ENCODE assay signal across 17 mouse cellular contexts in the genomic region with DNA sequence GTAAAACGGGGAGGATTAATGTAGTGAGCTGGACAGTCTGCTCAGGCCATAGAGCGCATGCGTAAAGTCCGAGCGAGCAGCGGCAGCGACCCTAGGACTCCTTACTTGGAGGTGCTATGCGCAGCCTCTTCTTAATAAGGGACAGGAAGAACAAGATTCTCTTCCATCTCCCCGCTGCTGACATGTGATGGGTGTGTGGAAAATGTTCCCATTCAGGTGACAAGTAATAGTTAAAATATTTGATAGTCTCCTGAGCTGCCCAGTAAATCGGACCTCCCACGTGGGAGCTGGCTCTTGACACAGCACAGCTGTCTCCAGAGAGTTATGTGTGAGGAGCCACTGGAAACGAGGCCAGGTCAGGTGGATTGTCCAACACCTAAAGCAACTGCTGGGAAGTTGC. TPM values are rescaled to one million over a fixed set of nuclear protein-coding genes. Genes with fewer than 3 reads are reported as not detected.
DNase-seq lines count a peak whose midpoint lies in the region; ATAC-seq and TF ChIP-seq lines count a peak whose summit lies in the region.
"Had no signal": no experiment of that assay in that cellular context is flagged by ENCODE, and none has a peak within 500 bp of the region (broad histone marks: within the 10 kb centered on the region; RNA-seq: fewer than 3 reads in every experiment).

No protein-coding gene starts in this region.

- 0 out of 2 replicates have a peak, but pooled peaks cover 3% of the 10 kb centered on the region for H3K9me3 ChIP-seq in limb, embryonic 12.5 days
- no peaks in the 10 kb centered on the region for H3K9me3 ChIP-seq in limb, embryonic 10.5 days (replicated peaks)
- no peaks in the 10 kb centered on the region for H3K9me3 ChIP-seq in intestine, embryonic 15.5 days
- no peaks in the 10 kb centered on the region for H3K9me3 ChIP-seq in kidney, postnatal 0 days (replicated peaks; ENCODE audit: low read length)
- H3K9me3 ChIP-seq: embryonic facial prominence, embryonic 12.5 days had no signal

- TF ChIP-seq CTCF in kidney, postnatal 0 days (IDR thresholded peaks at IDR 0.05; ENCODE audit: low read depth): no peak

- DNase-seq in limb, embryonic 10.5 days (ENCODE audit: low spot score): no peak
- peak; percentile 83 for DNase-seq in kidney, postnatal 0 days (ENCODE audit: low spot score)
- peak; percentile 16 for DNase-seq in lung, postnatal 14 days
- DNase-seq in frontal cortex, postnatal 25 days (ENCODE audit: low spot score in 2 of 2): no peak
- no peak for DNase-seq in left cerebral cortex, postnatal 14 days (ENCODE audit: low spot score in 2 of 2)
- DNase-seq: adrenal gland, postnatal 36 days; cerebellum, postnatal 36 days; heart, postnatal 4 days; spleen, adult 18-20 months; thymus, adult 2 months had no signal

- 52% methylated on average over 12 of the region's 12 CpGs for WGBS in limb, embryonic 12.5 days
- WGBS in limb, embryonic 10.5 days: 70% methylated on average over 12 of the region's 12 CpGs
- 47% methylated on average over 12 of the region's 12 CpGs for WGBS in intestine, embryonic 15.5 days
- 19% methylated on average over 12 of the region's 12 CpGs for WGBS in kidney, postnatal 0 days

- no peaks in the 10 kb centered on the region for H3K36me3 ChIP-seq in limb, embryonic 12.5 days
- H3K36me3 ChIP-seq in limb, embryonic 10.5 days: no peaks in the 10 kb centered on the region
- H3K36me3 ChIP-seq in intestine, embryonic 15.5 days: no peaks in the 10 kb centered on the region
- no peaks in the 10 kb centered on the region for H3K36me3 ChIP-seq in kidney, postnatal 0 days (ENCODE audit: insufficient read depth, low read length)
- H3K36me3 ChIP-seq: embryonic facial prominence, embryonic 12.5 days; neural tube, embryonic 13.5 days had no signal

- peaks cover 5% of the 10 kb centered on the region for H3K4me1 ChIP-seq in limb, embryonic 12.5 days (replicated peaks)
- peaks cover 7% of the 10 kb centered on the region; the same call in 1 of the 2 replicates for H3K4me1 ChIP-seq in limb, embryonic 10.5 days
- no peaks in the 10 kb centered on the region for H3K4me1 ChIP-seq in intestine, embryonic 15.5 days (replicated peaks)
- H3K4me1 ChIP-seq in kidney, postnatal 0 days (replicated peaks; ENCODE audit: insufficient read depth, low read length): peaks cover 9% of the 10 kb centered on the region; the same call in 1 of the 2 replicates
- H3K4me1 ChIP-seq: embryonic facial prominence, embryonic 12.5 days; neural tube, embryonic 13.5 days had no signal

- intact Hi-C loops in left cerebral cortex, postnatal 14 days (cut with DNase I): no loop called here

- H3K27ac ChIP-seq in limb, embryonic 12.5 days: no peak overlapping the region
- H3K27ac ChIP-seq in limb, embryonic 10.5 days: no peak overlapping the region
- 0 out of 2 replicates have a peak overlapping the region, but pooled peaks have one; percentile 13 for H3K27ac ChIP-seq in intestine, embryonic 15.5 days
- H3K27ac ChIP-seq in kidney, postnatal 0 days: no peak overlapping the region
- H3K27ac ChIP-seq: embryonic facial prominence, embryonic 12.5 days; macrophage; neural tube, embryonic 13.5 days had no signal

- 0 out of 2 replicates have a peak overlapping the region, but pooled peaks have one; percentile 10 for H3K4me2 ChIP-seq in limb, embryonic 12.5 days
- peak overlapping the region; percentile 44 for H3K4me2 ChIP-seq in intestine, embryonic 15.5 days (replicated peaks)
- peak overlapping the region; percentile 48 for H3K4me2 ChIP-seq in kidney, postnatal 0 days (ENCODE audit: low read length)
- H3K4me2 ChIP-seq: embryonic facial prominence, embryonic 12.5 days; neural tube, embryonic 13.5 days had no signal

- ATAC-seq in limb, embryonic 12.5 days (ENCODE audit: insufficient number of reproducible peaks, insufficient read depth, low FRiP score, low TSS enrichment, low read depth): no peak
- peak; percentile 17; the same call in 1 of the 2 replicates for ATAC-seq in intestine, embryonic 15.5 days
- ATAC-seq in kidney, postnatal 0 days (replicated peaks; ENCODE audit: low FRiP score, low read depth): peak; percentile 74
- ATAC-seq in megakaryocyte progenitor cell, adult 5-6 weeks (replicated peaks; ENCODE audit: poor library complexity): no peak
- ATAC-seq: midbrain, embryonic 16.5 days had no signal

- no peak overlapping the region for H3K4me3 ChIP-seq in limb, embryonic 12.5 days (replicated peaks)
- no peak overlapping the region for H3K4me3 ChIP-seq in limb, embryonic 10.5 days
- no peak overlapping the region for H3K4me3 ChIP-seq in intestine, embryonic 15.5 days (replicated peaks)
- 0 out of 2 replicates have a peak overlapping the region, but pooled peaks have one; percentile 7 for H3K4me3 ChIP-seq in kidney, postnatal 0 days (replicated peaks; ENCODE audit: low read depth, low read length)
- H3K4me3 ChIP-seq: embryonic facial prominence, embryonic 12.5 days; neural tube, embryonic 13.5 days had no signal

- H3K27me3 ChIP-seq in limb, embryonic 12.5 days: no peaks in the 10 kb centered on the region
- no peaks in the 10 kb centered on the region for H3K27me3 ChIP-seq in limb, embryonic 10.5 days (ENCODE audit: low read depth, poor library complexity, severe bottlenecking)
- H3K27me3 ChIP-seq in intestine, embryonic 15.5 days (replicated peaks): no peaks in the 10 kb centered on the region
- H3K27me3 ChIP-seq in kidney, postnatal 0 days (ENCODE audit: insufficient read depth, low read length): no peaks in the 10 kb centered on the region
- H3K27me3 ChIP-seq: embryonic facial prominence, embryonic 12.5 days; neural tube, embryonic 13.5 days had no signal

- no peak overlapping the region for H3K9ac ChIP-seq in limb, embryonic 12.5 days (replicated peaks)
- H3K9ac ChIP-seq in intestine, embryonic 15.5 days: no peak overlapping the region
- H3K9ac ChIP-seq in kidney, postnatal 0 days (ENCODE audit: low read depth, low read length): no peak overlapping the region
- H3K9ac ChIP-seq: embryonic facial prominence, embryonic 12.5 days; neural tube, embryonic 13.5 days had no signal

RNA-seq across cellular contexts. Expression of gene Camk1d, which starts 32.2 kb away (rescaled TPM):
- polyA plus RNA-seq in limb, embryonic 12.5 days (2016; fragmentation: Nextera tagmentation; extraction: Ambion mirVana): 1.1 TPM in 2 replicates
- 0.84 and 1.4 TPM in 2 replicates for polyA plus RNA-seq in limb, embryonic 10.5 days (2016; fragmentation: Nextera tagmentation; extraction: Ambion mirVana)
- 24.7 and 25.2 TPM in 2 replicates for polyA plus RNA-seq in intestine, embryonic 15.5 days (2015; fragmentation: Nextera tagmentation; extraction: Ambion mirVana)
- polyA plus RNA-seq in kidney, postnatal 0 days (2015; fragmentation: Nextera tagmentation; extraction: Ambion mirVana): 1.2 and 1.5 TPM in 2 replicates
- total RNA-seq in megakaryocyte progenitor cell, adult 5-6 weeks (2015): 3.3 and 4.2 TPM in 2 replicates
- 1.1 and 1.5 TPM in 2 replicates for total RNA-seq in megakaryocyte progenitor cell, adult 5-6 weeks (2017)
- 100 to 1,000 TPM in 1 of 2 experiments, 10 to 100 TPM in 1; 97.7 to 107 TPM for total RNA-seq in left cerebral cortex, postnatal 14 days (2021)

Comparison
In these comparisons a context has a peak if more than half of its experiments do, and no peak if none do; other contexts are left out.
1. ATAC-seq: peak in intestine, embryonic 15.5 days (single experiment) and kidney, postnatal 0 days (single experiment); none in limb, embryonic 12.5 days (single experiment) and megakaryocyte progenitor cell, adult 5-6 weeks (single experiment).
2. DNase-seq: peak in kidney, postnatal 0 days (single experiment) and lung, postnatal 14 days (single experiment); none in limb, embryonic 10.5 days (single experiment), frontal cortex, postnatal 25 days (0 of 2) and left cerebral cortex, postnatal 14 days (0 of 2).
3. RNA of gene Camk1d, which starts 32.2 kb away (polyA plus RNA-seq): 24.7 to 25.2 TPM in intestine, embryonic 15.5 days; 1.2 to 1.5 TPM in kidney, postnatal 0 days, 1.1 TPM in limb, embryonic 12.5 days and 0.84 to 1.4 TPM in limb, embryonic 10.5 days; every median in the first group is over 10 times any median in the second.
4. Peak in every context shown above with its lines, with median percentiles within 50 percentile points of each other: H3K4me2 ChIP-seq.